Mouse (Mus musculus) liver, adult (tissue): ENCODE measurements at regions not wholly inside any gene's neighbourhood (a gene's known extent, or its start where the extent isn't known, plus 50 kb on each side); places are given as distances from the start of the nearest gene placed in this dataset.

Experiments
- GATA4 ChIP-seq: IDR thresholded peaks from 2 replicates; pipeline ENCODE4 v1.6.1; 2014; ENCODE audit warnings: mild to moderate bottlenecking, low read length; ENCODE audit not compliant: insufficient replicate concordance

DNA sequence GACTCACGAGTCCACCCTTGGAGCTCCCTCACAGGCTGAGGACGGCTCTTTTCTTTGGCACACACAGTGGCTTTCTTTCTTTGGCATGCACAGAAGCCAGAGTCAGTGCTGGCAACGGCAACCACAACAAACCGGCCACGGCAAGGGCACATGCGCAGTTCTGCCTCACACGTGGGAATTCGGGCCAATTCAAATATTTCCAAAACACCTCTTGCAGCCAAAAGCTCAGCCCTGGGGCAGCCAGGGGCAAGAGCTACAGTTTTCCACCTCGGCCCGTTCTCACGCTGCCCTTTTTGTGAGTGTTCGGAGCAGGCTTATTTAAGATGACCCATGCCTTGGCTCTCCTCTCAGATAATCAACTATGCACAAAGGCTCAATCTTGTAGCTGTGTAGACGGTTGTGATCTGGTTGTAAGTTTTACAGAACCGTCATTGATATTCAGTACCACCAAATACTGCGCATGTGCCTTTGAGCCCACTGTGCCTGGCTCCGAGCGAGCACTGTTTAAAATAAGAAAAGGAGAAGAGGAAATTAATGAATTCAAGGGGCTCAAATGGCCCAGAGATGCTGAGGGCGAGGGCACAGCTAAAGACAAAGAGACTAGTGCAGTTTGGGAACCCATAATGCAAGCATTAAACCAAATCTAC, 111.1 kb downstream of the Dyrk2 start:
- TF ChIP-seq GATA4: no peak

DNA sequence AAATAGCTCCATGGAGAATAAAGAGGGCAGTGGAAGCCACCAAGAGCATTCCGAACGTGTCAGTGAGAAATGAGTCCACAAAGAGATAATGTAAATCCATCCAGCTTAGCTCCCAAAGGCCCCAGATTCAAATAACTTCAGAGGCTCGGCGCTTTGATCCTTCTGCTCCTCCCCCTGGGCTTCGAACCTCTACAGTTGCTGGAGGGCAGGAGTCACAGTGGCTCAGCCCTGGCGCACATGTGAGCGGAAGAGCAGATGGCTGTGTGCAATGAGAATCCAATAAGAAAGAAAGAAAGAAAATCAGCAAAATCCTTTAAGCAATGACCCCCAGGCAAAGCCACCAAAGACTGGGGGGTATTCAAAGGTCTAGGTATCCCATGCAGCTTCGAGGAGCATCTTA, 109.6 kb downstream of the Dyrk2 start:
- no peak for TF ChIP-seq GATA4

DNA sequence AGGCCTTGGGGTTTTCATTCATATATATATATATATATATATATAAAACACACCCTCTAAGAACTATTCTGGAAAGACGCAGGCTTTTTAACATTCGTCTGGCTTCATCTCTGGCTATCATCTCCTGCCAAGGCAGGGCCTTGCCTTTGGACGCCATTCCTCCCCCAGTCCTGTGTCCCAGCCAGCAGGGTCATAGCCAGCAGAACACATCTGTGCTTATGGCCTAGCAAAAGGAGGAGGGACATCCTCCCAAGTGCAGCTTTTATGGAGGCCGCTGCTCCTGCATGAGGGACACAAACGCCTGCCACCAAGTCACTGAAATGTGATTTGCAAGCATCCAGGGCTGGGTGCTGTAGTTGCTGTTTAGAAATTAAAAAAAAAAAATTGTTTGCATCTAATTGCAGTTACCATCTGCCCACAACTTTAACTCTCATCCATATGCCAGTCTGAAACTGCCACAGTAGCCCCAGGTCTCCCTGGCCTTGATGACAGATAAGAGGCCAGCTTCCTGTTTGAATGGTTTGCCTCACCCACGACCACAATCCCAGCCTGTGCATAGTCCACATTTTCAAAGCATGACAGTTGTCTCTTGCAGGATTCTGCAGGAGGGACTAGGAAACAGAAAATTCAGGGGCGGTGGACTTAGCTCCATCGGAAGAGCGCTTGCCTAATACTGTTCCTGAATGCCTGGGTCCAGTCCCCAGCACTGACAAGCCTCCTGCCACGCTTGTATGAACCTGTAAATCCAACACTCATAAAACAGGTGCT, 108.7 kb downstream of the Dyrk2 start:
- no peak for TF ChIP-seq GATA4

DNA sequence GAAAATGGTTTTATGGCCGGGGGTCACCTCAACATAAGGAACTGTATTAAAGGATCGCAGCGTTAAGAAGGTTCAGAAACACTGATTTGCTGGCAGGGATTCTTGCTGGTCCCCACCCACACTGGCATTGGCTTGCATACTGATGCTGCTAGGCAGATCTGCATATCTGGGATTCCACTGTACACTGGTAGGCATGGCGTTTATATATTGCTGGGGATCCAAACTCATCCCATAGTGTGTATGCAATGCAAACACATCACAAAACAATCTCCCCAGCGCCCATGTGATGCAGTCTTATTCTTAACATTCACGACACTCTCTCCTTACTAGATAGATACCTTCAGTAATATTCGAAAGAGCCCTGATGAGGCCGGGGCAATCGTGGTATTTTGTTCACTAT, 105.0 kb downstream of the Dyrk2 start:
- TF ChIP-seq GATA4: no peak

GRCm38 (mm10) chr10:118765544-118766441, 104.2 kb downstream of the Dyrk2 start:
- TF ChIP-seq GATA4: peak; percentile 91; the same call in 1 of the 2 replicates

DNA sequence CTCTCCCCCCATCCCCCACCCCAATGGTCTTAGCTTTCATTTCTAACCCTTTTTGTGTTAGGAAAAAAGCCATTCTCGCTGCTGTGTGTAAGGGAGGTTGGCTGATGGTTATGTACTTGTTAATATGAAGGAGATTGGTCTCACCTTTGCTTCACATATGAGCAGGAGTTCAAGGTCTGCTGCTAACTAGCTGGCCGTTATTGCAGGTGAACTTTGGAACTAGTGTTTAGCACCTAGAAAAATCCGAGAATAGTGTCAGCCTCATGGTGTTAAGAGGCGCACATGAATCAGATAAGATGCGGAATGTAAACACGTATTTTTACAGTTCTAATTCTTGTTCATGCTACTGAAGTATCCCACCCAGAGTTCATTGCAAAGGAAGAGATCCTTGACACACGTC, 103.2 kb downstream of the Dyrk2 start:
- TF ChIP-seq GATA4: 0 out of 2 replicates have a peak, but pooled peaks have one; percentile 20

GRCm38 (mm10) chr10:118769751-118770150, 100.3 kb downstream of the Dyrk2 start:
- TF ChIP-seq GATA4: no peak

DNA sequence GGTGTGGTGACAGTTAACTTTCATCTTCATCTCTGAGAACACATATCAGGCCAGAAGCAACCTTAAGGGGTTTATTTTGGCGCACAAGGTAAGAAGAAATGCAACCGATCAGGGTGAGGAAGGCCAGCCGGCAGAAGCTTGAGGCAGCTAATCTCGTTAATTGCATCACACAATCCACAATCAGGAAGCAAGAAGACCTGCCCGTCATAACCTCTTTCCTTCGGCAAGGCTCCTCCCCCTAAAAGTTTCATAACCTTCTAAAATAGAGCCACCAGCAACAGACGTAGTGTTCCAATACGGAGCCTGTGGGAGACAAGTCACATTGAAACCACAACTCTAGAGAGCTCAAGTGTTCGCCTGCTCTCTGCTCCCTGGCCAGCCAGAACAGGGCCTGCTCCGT, 91.4 kb downstream of the Dyrk2 start:
- no peak for TF ChIP-seq GATA4

DNA sequence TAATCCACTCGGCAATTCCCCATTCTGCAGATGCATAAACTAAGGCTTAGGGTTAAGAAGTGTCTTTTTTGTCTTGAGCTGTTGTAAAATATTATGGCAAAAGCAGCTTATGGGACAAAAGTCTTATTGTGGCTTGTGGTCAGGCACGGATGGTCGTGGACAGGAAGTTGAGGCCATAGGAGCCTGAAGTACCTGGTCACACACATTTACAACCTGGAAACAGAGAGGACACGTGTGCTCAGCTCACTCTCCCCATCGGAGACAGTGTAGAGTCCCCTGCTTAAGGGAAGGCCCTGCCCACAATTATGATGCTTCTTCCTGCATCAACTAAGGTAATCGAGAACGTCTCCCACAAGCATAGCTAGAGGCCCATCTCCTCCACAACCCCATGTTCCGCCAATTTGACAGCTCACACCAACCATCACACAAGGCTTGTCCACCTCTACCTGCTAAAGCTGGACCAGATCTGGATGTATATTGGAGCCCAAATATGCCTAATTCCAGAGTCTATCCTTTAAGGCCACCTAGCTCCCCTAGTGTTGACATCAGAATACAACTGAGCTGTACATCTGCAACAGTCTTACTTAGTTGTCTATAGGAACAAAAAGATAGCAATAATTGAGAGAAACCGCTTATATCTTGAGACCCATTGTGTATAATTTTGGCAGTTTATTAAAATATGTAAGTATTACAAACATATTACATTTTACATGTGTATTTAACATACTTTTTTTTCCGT, 89.0 kb downstream of the Dyrk2 start:
- TF ChIP-seq GATA4: no peak

DNA sequence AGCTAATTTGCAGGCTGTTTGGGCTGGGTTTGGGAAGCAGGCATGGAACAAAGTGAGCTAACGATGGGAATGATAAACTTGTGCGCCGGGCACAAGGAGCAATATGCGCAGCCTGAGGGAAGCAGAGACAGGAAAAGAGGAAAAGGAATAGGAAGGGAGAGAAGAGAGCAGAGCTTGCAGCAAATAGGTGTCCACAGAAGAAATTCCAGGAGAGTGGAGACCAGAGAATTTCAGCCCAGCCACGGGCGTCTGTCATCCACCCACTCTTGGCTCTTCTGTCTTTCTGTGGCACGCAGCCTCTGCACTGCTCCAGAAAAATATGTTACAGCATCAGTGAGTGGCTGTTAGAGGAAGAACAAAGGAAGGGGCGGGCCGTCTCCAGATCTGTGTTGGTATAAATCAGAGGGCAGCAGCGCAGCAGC, 88.2 kb downstream of the Dyrk2 start:
- no peak for TF ChIP-seq GATA4

- TF ChIP-seq GATA4: no peak
Observed at GRCm38 (mm10) chr10:118782646-118783045, 87.4 kb downstream of the Dyrk2 start.

DNA sequence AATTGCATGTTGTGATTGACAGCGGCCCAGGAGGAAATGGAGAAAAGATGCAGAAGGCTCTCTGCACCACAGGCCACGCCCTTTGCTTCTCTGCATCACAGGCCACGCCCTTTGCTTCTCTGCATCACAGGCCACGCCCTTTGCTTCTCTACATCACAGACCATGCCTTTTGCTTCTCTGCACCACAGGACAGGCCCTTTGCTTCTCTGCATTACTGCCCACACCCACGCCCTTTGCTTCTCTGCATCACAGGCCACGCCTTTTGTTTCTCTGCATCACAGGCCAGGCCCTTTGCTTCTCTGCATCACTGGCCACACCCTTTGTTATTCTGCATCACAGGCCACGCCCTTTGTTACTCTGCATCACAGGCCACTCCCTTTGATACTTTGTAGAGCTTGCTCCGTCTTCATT, 82.7 kb downstream of the Dyrk2 start:
- no peak for TF ChIP-seq GATA4

- no peak for TF ChIP-seq GATA4
Observed at GRCm38 (mm10) chr10:118792352-118793100, 77.5 kb downstream of the Dyrk2 start.

DNA sequence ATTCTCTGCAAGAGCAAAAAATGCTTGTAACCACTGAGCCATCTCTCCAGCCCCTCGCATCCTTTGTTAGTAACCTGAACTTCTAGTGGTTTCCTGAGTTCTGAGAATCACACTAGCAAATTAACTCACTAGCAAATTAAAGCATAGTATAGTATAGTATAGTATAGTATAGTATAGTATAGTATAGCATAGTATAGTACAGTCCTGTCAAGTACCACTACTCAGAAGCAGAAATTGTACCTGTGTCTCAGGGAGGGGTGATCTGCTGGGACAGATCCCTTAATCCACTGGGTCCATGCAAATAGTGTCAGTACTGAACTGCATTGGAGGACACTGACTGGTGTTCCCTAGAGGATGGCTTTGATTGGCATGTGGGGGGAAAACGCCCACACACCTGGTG, 76.2 kb downstream of the Dyrk2 start:
- TF ChIP-seq GATA4: no peak
